Mouse (Mus musculus) c-Kit-negative CD71-positive TER-119-positive erythroid progenitor cells, embryonic 14.5 days (primary cell): ENCODE data around the gene Slc3a2.

Source experiments
- DNase-seq: peaks from one replicate; pipeline ENCODE4 v3.0.0-alpha.2; 2013; ENCODE audit warnings: low read depth, low spot score

Gene Slc3a2

GRCm38 (mm10) chr19:8662337-8662736 lies 60.8 kb downstream of the Slc3a2 start:
- DNase-seq, result no peak

- no peak for DNase-seq
These were observed 61.3 kb downstream of the Slc3a2 start for GRCm38 (mm10) chr19:8661821-8662307.
